Mouse (Mus musculus) midbrain, embryonic 16.5 days (tissue): Measurements from ENCODE around the gene Actrt2. TPM values are rescaled to one million over a fixed set of nuclear protein-coding genes. Genes with fewer than 3 reads are reported as not detected.

ENCODE experiments used
- ATAC-seq: fragments of 200-750 bp; cut with Nextera tagmentation; 2 replicates; pipeline ENCODE4 v1.8.0; 2017; ENCODE audit warnings: moderate TSS enrichment
- H3K27ac ChIP-seq: fragments of 300-500 bp; sonication (generic); 2 replicates; pipeline ENCODE4 v1.5.1; 2014; ENCODE audit warnings: mild to moderate bottlenecking, low read length, mixed read lengths
- H3K27me3 ChIP-seq: fragments of 300-500 bp; sonication (generic); 2 replicates; pipeline ENCODE4 v1.6.1; 2014; ENCODE audit warnings: low read depth, low read length, mixed read lengths; ENCODE audit not compliant: control insufficient read depth, insufficient read depth
- H3K36me3 ChIP-seq: fragments of 300-500 bp; sonication (generic); 2 replicates; pipeline ENCODE4 v1.6.1; 2014; ENCODE audit warnings: mild to moderate bottlenecking, low read length, moderate library complexity, mixed read lengths; ENCODE audit not compliant: control insufficient read depth, insufficient read depth
- H3K4me1 ChIP-seq: fragments of 300-500 bp; sonication (generic); 2 replicates; pipeline ENCODE4 v1.6.1; 2014; ENCODE audit warnings: mild to moderate bottlenecking, low read length, mixed read lengths; ENCODE audit not compliant: control insufficient read depth, insufficient read depth
- H3K4me2 ChIP-seq: fragments of 300-500 bp; sonication (generic); 2 replicates; pipeline ENCODE4 v1.6.1; 2014; ENCODE audit warnings: mild to moderate bottlenecking, low read length, mixed read lengths
- H3K4me3 ChIP-seq: fragments of 300-500 bp; sonication (generic); 2 replicates; pipeline ENCODE4 v1.5.1; 2014; ENCODE audit warnings: low read depth, mild to moderate bottlenecking, low read length, moderate library complexity, mixed read lengths
- H3K9ac ChIP-seq: fragments of 300-500 bp; sonication (generic); 2 replicates; pipeline ENCODE4 v1.6.1; 2014; ENCODE audit warnings: low read depth, low read length, mixed read lengths
- H3K9me3 ChIP-seq: fragments of 300-500 bp; sonication (generic); replicated peaks from 2 replicates; pipeline ENCODE4 v1.6.1; 2014; ENCODE audit warnings: mild to moderate bottlenecking, low read length, mixed read lengths; ENCODE audit not compliant: control insufficient read depth, poor library complexity, severe bottlenecking
- WGBS: fragments of 180-500 bp; shearing (Covaris S2); extraction: QIAGEN DNeasy Blood & Tissue Kit; methylation state at CpG from one replicate; pipeline ENCODE4 v1.1.7; 2014; 5-methylcytosine and 5-hydroxymethylcytosine counted together
- polyA plus RNA-seq: library from polyadenylated mRNA; unstranded; fragments of >200 nt; fragmentation: Nextera tagmentation; extraction: Ambion mirVana; gene quantifications from 2 replicates; pipeline ENCODE4 v1.2.1, GENCODE M21; 2015

Gene Actrt2
- polyA plus RNA-seq, 1 experiment from 2014 or later = not detected

- no peak for ATAC-seq
- Histone ChIP-seq H3K9me3 (no peaks in the 10 kb centered on the region), H3K36me3 (no peaks in the 10 kb centered on the region), H3K27ac (peak overlapping the region; percentile 76), H3K4me2 (peak overlapping the region; percentile 62), H3K4me1 (peaks cover 25% of the 10 kb centered on the region), H3K27me3 (peaks cover 72% of the 10 kb centered on the region), H3K4me3 (peak overlapping the region; percentile 41), H3K9ac (peak overlapping the region; percentile 62; the same call in 1 of the 2 replicates)
- under 1% methylated on average over 56 of the region's 73 CpGs for WGBS
Observed at GRCm38 (mm10) chr4:154637468-154638319, 30.0 kb downstream of the Actrt2 start.

GRCm38 (mm10) chr4:154636721-154637311 is 30.9 kb downstream of the Actrt2 start, which contains the start of gene Prdm16:
Gene Prdm16, minus strand, starts transcription at chr4:154636873.
- peak within 1 kb of the TSS; percentile 76 for H3K27ac ChIP-seq
- H3K4me3 ChIP-seq = peak within 1 kb of the TSS; percentile 41
- H3K9me3 ChIP-seq = no peaks in the 10 kb centered on the region
- under 1% methylated on average over 44 of the region's 47 CpGs for WGBS
- H3K9ac ChIP-seq = peak within 1 kb of the TSS; percentile 62
- no peaks in the 10 kb centered on the region for H3K36me3 ChIP-seq
- ATAC-seq = no peak
- H3K27me3 ChIP-seq = peaks cover 68% of the 10 kb centered on the region
- H3K4me1 ChIP-seq = peaks cover 25% of the 10 kb centered on the region
- H3K4me2 ChIP-seq = peak within 1 kb of the TSS; percentile 62

GRCm38 (mm10) chr4:154636053-154636433 is 31.6 kb downstream of the Actrt2 start:
- under 1% methylated on average over 26 of the region's 30 CpGs for WGBS

GRCm38 (mm10) chr4:154635241-154636052 is 32.2 kb downstream of the Actrt2 start:
- H3K9me3 ChIP-seq = no peaks in the 10 kb centered on the region
- H3K36me3 ChIP-seq = no peaks in the 10 kb centered on the region
- peak overlapping the region; percentile 62 for H3K4me2 ChIP-seq
- peaks cover 25% of the 10 kb centered on the region for H3K4me1 ChIP-seq
- under 1% methylated on average over 89 of the region's 94 CpGs for WGBS
- ATAC-seq = 0 out of 2 replicates have a peak, but pooled peaks have one; percentile 23
- peak overlapping the region; percentile 62 for H3K9ac ChIP-seq
- peak overlapping the region; percentile 41 for H3K4me3 ChIP-seq
- H3K27ac ChIP-seq = peak overlapping the region; percentile 76
- H3K27me3 ChIP-seq = peaks cover 73% of the 10 kb centered on the region

More at GRCm38 (mm10) chr4:154636053-154636433, 31.6 kb downstream of the Actrt2 start:
- Histone ChIP-seq H3K9ac (peak overlapping the region; percentile 62), H3K9me3 (no peaks in the 10 kb centered on the region), H3K27me3 (peaks cover 73% of the 10 kb centered on the region), H3K4me3 (peak overlapping the region; percentile 41), H3K27ac (peak overlapping the region; percentile 76), H3K4me1 (peaks cover 25% of the 10 kb centered on the region), H3K36me3 (no peaks in the 10 kb centered on the region), H3K4me2 (peak overlapping the region; percentile 62)
- peak; percentile 62; the same call in 1 of the 2 replicates for ATAC-seq

GRCm38 (mm10) chr4:154634470-154635240 is 33.0 kb downstream of the Actrt2 start:
- no peak for ATAC-seq
- H3K4me1 ChIP-seq = peaks cover 28% of the 10 kb centered on the region
- no peak overlapping the region for H3K27ac ChIP-seq
- H3K9me3 ChIP-seq = no peaks in the 10 kb centered on the region
- H3K4me2 ChIP-seq = peak overlapping the region; percentile 62
- H3K4me3 ChIP-seq = peak overlapping the region; percentile 41
- WGBS = 11% methylated on average over 44 of the region's 44 CpGs
- H3K9ac ChIP-seq = peak overlapping the region; percentile 62; the same call in 1 of the 2 replicates
- H3K36me3 ChIP-seq = no peaks in the 10 kb centered on the region
- H3K27me3 ChIP-seq = peaks cover 70% of the 10 kb centered on the region

GRCm38 (mm10) chr4:154634001-154634400 is 33.7 kb downstream of the Actrt2 start:
- 47% methylated on average over 3 of the region's 3 CpGs for WGBS
- H3K4me3 ChIP-seq = no peak overlapping the region
- peaks cover 28% of the 10 kb centered on the region for H3K4me1 ChIP-seq
- peak overlapping the region; percentile 62 for H3K4me2 ChIP-seq
- H3K27ac ChIP-seq = no peak overlapping the region
- peaks cover 69% of the 10 kb centered on the region for H3K27me3 ChIP-seq
- no peaks in the 10 kb centered on the region for H3K36me3 ChIP-seq
- ATAC-seq = no peak
- H3K9ac ChIP-seq = no peak overlapping the region
- H3K9me3 ChIP-seq = no peaks in the 10 kb centered on the region

GRCm38 (mm10) chr4:154632800-154633764 is 34.6 kb downstream of the Actrt2 start:
- Histone ChIP-seq H3K36me3 (no peaks in the 10 kb centered on the region), H3K9me3 (no peaks in the 10 kb centered on the region), H3K4me2 (peak overlapping the region; percentile 62), H3K9ac (0 out of 2 replicates have a peak overlapping the region, but pooled peaks have one; percentile 25), H3K27ac (no peak overlapping the region), H3K4me1 (peaks cover 28% of the 10 kb centered on the region), H3K4me3 (0 out of 2 replicates have a peak overlapping the region, but pooled peaks have one; percentile 4), H3K27me3 (peaks cover 65% of the 10 kb centered on the region)
- ATAC-seq = no peak
- 53% methylated on average over 14 of the region's 14 CpGs for whole genome bisulfite sequencing
